Mouse (Mus musculus) naive thymus-derived CD4-positive, alpha-beta T cell, adult 2 months (primary cell): ENCODE data around the gene Mfap1a.
A peak's percentile ranks its signal among the peaks of the same experiment; 100 is the strongest.
"Not testable (repeated sequence)": the region's sequence is repeated elsewhere in the genome, so short reads cannot be mapped to it uniquely, and the experiment has no call there.

Experiments used
- DNase-seq: peaks from one replicate; pipeline ENCODE4 v3.0.0-alpha.2; 2011; ENCODE audit warnings: low read depth

The Mfap1a gene

DNA sequence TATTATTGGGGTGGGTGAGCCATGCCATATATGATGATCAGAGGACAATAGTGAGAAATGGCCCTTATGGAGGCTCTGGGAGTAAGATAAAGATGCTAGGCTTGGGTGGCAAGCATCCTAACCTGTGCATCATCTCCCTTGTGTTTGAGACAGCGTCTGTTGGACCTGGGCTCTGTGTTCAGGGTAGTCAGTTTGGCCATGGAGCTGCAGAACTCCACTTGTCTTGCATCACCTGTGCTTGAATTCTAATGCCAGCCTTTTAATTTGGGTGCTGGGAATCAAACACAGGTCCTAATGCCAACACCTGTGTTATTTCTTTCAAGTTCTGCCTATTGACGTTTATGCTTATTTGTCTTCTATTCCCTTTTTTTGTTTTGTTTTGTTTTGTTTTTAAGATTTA lies 31.2 kb downstream of the Mfap1a start:
- not testable (repeated sequence) for DNase-seq

DNA sequence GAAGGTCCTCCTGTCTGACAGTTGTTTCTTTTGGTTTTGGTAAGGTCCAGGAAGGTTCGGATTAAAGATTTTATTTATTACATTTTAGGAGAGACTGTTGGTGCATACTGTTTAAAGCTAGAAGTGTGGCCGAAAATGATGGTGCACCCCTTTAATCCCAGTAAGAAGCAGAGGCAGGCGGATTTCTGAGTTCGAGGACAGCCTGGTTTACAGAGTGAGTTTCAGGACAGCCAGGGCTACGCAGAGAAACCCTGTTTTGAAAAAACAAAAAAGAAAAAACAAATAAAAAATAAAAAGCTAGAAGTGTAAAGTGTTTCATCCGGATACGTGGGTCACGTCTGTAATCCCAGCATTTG lies 32.3 kb downstream of the Mfap1a start:
- no peak for DNase-seq

DNA sequence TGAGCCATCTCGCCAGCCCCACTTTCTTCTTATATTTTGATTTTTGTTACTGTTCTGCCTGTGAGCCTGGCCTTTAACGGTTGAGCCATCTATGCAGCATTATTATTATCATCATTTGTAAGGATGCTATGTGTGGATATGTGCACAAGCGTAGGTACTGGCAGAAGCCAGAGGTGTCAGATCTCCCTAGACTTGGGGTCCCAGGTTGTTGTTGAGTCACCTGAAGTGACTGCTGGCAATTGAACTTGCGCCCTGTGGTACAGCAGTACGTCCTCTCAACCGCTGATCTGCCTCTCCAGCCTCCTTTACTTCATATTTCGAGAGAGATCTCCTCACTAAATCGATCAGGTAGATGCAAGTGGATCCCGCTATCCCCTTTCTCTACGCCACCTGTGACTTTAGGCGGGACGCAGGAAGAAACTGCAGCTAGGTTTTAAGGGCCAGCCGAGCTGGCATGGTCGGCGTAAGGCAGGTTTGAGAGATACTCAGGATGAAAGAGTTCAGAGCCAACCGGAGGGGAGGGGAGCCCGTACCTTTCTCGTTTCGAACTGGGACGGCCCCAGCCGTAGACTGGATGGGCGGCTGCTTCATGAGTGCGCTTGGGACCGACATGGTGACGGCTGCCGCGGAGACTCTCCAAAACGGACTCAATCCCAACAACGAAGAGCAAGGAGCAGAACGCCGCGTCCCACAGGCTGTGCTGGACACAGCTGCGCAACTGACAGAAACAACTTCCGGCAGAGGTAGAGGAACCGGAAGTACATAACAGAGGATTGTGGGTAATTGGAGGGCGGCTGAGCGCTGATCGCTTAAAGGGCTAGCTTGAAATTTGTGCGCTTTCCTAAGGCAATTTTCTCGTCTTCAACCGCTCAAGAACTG lies 32.9 kb downstream of the Mfap1a start, which contains the start of gene Mfap1b:
Mfap1b (minus strand) TSS at position 767 of the 879 bp plus-strand sequence.
- peak; percentile 90 for DNase-seq

DNA sequence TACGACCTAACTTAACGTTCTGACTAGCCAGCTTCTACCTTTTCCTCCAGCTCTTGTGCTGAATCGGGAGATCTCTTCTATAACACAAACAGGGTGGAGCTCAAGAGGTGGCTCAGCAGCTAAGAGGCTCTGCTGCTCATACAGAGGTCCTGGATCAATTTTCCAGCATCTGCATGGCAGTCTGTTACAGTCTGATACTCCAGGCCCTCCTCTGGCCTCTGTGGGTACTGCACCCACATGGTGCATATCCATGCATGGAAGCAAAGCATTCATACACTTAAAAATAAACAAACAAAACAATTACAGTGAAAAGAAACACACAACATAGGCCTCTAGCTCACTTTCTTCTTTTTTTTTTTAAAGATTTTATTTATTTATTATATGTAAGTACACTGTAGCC lies 33.7 kb downstream of the Mfap1a start:
- DNase-seq = not testable (repeated sequence)

DNA sequence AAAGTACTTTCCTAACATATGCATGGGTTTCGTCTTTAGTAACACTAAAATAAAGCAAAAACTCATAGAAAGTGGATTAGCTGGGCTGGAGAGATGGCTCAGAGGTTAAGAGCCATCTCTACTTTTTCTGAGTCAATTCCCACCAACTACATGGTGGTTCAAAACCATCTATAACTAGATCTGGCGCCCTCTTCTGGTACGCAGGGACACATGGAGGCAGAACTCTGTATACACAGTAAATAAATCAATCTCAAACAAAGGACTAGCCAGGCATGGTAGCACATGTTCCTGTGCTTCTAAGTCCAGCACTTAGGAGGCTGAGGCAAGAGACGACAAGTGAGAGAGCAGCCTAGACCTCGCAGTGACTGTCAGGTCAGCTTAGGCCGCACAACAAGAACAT lies 37.5 kb downstream of the Mfap1a start:
- not testable (repeated sequence) for DNase-seq

DNA sequence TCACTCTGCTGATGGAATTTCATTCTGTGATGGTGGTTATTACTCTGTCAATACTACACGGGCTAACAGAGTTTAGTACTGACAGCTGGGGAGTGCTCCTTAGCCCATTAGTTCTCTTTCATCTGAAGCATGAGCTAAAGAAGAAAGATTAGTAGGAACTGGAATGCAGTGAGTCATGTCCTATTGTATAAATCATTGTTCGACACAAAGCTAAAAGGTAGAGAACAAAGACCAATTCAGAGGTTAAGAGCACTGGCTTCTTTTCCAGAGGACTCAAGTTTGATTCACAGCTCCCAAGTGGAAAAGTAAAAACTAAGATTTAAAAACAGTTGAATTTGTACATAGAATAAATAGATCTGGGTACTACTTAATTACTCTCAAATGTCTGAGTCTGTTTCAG lies 46.4 kb downstream of the Mfap1a start:
- DNase-seq = no peak

DNA sequence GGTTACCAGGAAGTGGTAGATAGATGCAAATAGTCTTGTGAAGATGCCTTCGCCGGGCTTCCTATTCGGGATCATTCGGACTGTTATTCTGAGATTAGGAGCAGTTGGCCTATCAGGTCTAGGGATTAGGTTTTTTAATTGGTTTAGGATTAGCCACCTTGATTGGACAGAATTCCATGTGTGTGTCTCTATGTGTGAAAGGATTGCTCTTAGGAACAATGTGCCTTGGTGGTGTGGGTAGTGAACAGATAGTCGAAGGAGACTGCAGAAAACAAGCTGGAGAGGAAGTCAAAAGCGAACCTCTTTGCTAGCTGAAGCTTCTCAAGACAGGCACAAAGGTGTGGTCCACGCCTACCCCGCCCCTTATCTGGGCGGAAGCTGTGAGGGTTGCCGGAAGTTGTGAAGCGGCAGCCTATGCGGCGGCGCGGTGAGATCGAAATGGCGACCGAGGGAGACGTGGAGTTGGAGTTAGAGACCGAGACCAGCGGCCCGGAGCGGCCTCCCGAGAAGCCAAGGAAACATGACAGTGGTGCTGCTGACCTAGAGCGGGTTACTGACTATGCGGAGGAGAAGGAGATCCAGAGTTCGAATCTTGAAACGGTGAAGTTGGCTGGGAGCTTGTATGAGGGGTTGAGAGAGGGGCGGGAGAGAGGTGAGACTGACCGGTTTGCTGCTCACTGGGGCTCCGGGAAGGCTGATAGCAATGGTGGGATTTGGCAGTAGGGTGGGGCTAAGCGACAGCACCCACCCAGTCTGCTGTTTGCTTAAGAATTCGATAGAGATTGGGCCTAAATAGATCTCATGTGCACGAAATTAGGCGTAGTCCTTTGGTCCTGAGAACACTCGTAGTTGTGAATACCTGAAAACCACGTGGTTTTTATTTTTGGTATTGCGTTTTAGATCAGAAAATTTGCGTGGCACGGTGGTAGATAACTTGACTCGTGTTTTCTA lies 49.5 kb downstream of the Mfap1a start, which contains the start of gene Serinc4:
Serinc4 (minus strand) TSS at position 90 of the 951 bp plus-strand sequence.
- peak; percentile 93 for DNase-seq

DNA sequence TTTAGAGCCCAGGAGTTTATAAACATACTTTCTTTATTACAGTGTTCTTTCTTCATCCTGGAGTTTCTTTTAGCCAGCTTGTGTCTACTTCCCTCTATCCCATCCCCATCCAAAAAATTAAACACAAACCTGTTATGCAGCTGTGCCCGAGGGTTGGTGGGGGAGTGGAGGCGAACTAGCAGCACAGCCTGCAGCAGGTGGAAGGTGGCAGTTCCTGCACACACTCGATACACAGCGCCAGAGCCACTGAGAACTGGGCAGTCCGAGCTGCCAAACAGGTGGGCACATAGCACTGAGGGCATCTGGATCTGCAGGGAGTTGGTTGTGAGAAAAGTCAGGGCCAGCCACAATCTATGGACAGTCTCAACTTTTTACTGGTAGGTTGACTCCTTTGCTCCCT lies 50.9 kb downstream of the Mfap1a start:
- DNase-seq = no peak

DNA sequence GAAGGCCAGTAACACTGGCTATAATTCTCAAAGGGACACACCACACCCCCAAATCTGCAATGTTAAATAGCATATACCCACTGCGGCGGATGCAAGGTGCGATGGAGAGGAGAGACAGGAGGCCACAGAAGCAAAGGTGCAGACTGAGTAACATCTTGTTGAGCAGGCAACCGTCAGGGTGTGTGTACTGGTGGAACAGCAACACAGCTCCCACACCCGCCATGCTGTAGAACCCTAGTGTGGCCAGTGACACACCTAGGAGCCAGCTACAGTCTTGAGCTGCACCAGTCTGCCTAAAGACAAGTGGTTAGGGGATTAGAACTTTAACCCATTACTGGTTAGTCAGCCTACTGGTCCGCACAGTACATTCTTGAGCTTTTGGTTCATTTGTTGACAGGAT lies 52.5 kb downstream of the Mfap1a start:
- DNase-seq = no peak

DNA sequence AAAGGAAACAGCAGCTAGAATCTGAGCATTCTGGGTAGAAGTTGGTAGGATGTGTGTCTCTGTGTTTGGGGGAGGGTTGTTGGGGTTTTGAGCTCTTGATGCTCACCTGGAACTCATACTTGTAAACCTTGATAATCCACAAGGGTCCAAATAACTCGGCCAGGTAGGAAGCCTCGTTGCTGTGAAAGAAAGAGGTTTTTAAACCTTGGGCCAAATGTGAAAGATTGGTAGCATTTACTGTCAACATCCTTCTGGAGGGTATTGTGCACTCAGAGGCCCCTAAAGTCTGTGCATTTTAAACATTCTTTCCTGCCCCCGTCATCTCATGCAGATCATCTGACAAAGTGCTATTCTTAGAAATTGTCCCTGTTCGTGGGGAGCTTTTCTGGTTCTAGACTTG lies 53.5 kb downstream of the Mfap1a start, which contains the start of gene Hypk:
Hypk (plus strand) TSS at position 301 of the 400 bp plus-strand sequence.
- DNase-seq = no peak

DNA sequence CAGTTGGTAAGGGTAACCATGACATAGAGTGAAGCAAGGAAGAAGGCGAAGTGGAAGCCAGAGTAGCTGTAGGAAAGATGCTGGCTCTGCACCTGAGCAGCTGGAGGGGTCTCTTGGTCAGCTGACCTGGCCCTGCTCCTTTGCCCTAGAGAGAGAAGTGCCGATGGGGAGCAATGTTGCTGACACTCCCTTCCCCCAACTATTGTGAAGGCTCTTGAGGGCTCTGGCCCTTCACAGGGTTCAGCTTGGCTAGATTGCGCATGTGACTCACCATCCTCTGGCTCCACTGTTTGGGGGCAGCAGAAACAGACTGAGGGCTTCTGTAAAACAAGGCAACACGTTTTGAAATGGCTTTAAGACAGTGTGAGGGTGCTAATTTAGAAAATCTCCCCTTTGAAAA lies 54.1 kb downstream of the Mfap1a start:
- no peak for DNase-seq

DNA sequence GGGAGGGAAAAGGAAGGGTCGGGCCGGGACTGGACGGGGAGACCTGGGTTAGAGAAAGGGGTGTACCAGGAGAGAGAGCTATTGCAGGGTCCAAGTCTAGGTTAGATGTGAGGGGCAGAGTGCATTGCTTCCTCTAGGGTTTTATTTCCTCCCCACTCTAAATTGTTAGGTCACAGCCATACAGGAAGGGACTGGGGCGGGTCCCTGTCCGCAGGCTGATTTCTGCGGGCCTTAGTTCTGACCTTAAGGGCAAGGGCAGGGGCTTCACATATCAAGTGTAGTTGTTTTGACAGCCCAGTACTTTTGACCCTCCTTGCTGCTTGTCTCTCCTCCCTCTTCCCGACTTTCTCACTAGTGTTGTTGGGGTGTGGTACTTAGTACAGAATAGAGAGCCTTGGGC lies 56.4 kb downstream of the Mfap1a start:
- DNase-seq = peak; percentile 41

DNA sequence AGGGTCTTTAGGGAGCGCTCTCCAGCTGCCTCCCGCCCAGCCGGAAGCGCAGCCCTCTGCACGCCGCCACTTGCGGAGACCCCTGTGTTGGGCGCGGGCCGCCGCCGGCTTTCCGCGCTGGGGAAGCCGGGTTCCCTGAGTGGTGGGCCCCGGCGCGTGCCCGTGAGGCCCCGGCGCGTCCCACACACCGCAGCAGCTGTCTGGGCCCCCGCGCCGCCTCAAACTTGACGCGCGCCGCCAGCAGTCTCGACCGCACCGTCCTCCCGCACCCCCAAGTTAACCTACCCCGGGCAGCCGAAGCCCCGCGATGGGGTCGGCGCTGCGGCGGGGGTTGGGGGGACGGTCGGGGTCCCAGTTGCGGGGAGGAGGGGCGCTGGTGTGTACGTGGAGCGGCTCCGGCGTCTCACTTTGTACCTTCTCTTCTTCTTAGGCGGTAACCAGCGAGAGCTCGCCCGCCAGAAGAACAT lies 56.9 kb downstream of the Mfap1a start:
- DNase-seq = no peak

DNA sequence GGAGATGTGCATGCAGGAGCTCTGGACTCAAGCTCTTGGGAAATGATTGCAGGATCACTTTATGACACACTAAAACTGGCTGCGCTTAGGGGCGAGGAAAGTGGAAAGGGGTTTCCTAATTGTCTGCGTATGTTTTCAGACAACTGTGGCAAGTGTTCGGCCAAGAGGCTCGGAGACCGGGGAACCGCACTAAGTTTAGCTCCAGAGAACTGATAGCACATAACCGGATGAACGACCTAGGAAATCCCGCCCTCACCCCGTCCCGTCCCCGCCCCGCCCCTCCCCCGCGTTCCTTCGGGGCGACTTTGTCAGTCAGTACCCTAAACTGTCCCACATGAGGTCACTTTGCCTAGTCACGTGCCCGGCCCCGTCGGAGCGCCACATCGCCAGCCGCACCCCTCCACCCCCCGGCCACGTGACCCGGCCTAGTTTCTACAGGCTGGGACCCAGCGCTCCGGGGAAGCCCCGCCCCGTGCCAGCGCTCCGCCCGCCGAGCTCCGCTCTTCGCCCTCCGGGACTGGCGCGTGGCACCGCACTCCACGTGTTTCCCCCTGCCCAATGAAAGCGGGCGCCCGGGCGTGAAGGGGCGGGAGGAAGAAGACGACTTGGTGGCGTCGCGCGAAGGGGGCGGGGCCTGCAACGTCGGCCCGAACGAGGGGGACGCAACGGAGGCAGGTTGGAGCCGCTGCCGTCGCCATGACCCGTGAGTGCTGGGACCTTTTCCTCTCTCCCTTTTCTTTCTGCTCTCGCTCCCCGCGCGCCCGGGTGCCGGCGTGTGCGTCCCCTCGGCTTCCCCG lies 57.5 kb downstream of the Mfap1a start, which contains the start of gene Serf2:
Serf2 (plus strand) TSS at position 457 of the 797 bp plus-strand sequence.
- DNase-seq = peak; percentile 99

DNA sequence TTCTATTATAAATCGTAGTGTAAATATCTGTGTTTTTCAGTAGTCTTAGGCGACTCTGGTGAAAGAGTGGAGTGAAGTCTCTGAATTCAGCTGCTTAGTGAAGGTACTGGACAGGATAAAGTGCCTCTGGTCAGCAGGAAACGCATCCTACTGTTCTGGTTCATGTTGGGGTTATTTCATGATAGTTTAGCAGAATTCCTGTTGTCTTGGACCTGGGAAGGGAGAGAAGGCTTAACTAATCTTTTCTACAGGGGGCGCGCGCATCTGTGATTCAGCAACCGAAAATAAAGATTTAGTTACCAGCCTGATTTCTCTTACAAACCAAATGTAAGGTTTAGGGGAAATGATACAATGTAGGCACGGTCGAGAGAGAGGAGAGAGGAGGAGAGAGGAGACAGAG lies 58.3 kb downstream of the Mfap1a start:
- peak; percentile 57 for DNase-seq

DNA sequence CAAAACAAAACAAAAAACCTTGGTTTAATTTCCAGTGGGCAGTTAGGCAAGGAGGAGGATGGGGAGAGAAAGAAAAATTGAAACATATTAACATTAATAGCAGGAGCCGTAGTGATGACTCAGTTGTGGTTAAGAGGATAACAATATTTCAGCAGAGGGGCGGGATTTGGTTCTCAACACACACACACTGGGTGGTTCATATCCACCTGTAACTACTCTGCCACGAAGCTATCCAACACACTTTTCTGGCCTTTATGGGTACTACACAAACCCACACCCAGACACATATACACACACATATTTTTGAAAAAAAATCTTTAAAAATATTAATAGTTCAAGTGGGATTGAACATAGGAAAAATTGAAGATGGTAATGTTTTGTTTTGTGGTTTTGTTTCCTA lies 59.5 kb downstream of the Mfap1a start:
- no peak for DNase-seq

DNA sequence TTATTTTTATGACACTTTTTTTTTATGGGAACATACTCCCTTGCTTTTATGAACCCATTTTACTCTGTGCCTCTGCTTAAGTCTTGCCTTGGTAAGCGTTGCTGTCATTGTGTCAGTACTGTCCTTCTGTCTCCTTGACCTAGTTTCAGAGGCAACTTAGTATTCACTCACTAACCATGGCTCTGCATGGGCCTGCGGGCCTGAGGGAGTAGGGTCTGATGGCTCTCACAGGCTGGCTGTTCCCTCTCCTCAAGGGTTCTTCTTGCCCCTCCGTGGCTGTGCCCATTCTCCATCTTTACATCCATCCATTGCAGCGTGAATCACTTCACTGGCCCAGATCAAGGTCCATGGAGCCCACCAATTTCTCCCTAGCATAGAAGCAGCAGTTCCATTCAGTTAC lies 60.0 kb downstream of the Mfap1a start:
- DNase-seq = no peak

DNA sequence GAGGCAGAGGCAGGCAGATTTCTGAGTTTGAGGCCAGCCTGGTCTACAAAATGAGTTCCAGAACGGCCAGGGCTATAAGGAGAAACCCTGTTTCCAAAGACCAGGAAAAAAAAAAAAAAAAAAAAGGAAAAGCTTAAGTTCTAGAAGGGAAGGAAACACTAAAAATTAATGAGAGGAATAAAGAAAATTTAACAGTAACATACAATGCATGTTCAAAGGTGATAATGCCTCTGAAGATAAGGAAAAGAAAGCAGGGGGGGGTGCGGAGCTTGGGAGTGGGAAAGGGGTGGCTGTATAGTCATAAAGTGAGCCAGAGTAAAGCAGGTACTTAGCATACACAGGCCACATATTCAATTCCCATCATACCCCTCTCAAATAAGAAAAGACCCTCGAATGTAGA lies 61.3 kb downstream of the Mfap1a start:
- DNase-seq = no peak

DNA sequence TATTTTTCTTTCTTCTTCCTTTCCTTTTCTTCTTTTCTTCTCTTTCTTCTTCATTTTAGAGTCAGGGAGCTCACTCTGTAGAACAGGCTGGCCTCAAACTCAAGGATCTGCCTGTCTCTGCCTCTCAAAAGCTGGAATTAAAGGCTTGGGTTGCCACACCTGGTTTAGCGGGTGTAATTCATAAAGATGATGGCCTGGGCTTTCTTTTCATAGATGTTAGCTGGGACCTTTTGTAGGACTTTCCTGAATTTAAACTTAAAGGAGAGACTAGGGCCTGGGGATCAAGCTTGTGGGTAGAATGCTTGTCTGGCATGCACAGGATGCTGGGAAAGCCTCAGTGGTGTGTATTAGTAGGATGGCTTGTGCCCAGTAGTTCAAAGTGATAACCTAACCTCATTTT lies 62.3 kb downstream of the Mfap1a start, which contains the start of gene Ell3:
Ell3 (minus strand) TSS at position 101 of the 400 bp plus-strand sequence.
- no peak for DNase-seq

DNA sequence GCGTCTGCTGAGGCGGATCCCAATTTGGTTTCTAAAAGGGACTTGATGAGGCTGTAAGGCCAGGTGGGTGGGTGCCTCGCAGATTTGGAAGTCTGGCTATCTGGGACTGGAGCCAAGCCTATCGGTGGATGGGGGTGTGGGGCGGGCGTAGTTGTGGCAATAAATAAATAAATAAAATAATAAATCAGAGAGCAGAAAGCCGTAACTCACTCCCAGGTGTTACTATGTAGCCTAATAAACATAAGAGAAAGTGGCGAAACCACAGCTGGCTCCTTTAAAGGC lies 63.5 kb downstream of the Mfap1a start:
- DNase-seq = no peak

DNA sequence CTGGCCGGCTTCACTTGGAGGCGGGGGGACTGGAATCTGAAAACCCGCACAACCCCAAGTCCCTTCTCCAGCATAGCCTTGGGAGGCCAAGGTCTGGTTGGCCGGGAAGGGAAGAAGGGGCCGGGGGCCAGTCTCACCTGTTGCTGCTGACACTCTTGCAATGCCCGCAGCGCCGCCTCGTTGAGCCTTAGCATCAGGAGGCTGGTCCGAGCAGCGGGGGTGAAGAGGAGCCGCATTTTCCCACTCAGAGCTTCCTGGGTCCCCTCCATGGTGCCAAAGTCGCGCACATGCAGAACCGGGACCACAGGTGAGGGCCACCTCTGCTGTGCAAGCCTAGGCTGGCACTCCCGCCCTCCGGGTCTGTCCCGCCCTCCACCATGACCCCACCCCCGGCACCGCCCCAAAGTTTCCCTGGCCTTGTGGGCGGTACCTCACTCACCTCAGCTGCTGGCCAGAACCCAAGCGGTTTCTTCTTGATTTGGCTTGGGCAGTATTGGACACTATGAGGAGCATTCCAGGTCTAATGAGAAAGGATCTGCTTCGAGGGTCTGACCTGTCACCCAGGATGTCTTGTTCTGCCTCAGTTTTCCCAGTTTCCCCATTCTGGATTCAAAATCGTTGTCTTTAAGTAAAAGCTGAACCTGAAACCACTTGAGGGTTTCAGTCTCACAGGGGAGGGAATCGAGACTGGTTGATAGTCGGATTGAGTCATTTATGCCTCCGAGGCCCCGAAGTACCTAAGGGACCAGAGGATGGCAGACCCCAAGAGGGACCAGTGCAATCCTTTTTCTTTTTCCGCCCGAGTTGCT lies 64.0 kb downstream of the Mfap1a start:
- DNase-seq = peak; percentile 84
